Mouse (Mus musculus): ENCODE data around the gene Nog. TPM values are rescaled to one million over a fixed set of nuclear protein-coding genes. Genes with fewer than 3 reads are reported as not detected.

Nog gene
- polyA plus RNA-seq, 1 experiment = 0.13 TPM

- peaks cover 19% of the 10 kb centered on the region for H3K27me3 ChIP-seq (replicated peaks)
- H3K36me3 ChIP-seq (replicated peaks; ENCODE audit: low read length) = no peaks in the 10 kb centered on the region
- H3K9me3 ChIP-seq = no peaks in the 10 kb centered on the region
- H3K4me1 ChIP-seq = no peaks in the 10 kb centered on the region
- H3K4me3 ChIP-seq (replicated peaks) = no peak overlapping the region
- no peak for TF ChIP-seq FLI1 (IDR thresholded peaks at IDR 0.05; ENCODE audit: low read length)
- no peak for TF ChIP-seq GATA1 (IDR thresholded peaks at IDR 0.05; ENCODE audit: borderline replicate concordance, low read length)
Measured at GRCm38 (mm10) chr11:89312378-89312777, 10.2 kb upstream of the Nog start.

- H3K4me1 ChIP-seq = no peaks in the 10 kb centered on the region
- no peaks in the 10 kb centered on the region for H3K36me3 ChIP-seq (replicated peaks; ENCODE audit: low read length)
- H3K27me3 ChIP-seq (replicated peaks) = peaks cover 36% of the 10 kb centered on the region
- no peak for TF ChIP-seq FLI1 (IDR thresholded peaks at IDR 0.05; ENCODE audit: low read length)
- TF ChIP-seq GATA1 (IDR thresholded peaks at IDR 0.05; ENCODE audit: borderline replicate concordance, low read length) = no peak
- H3K9me3 ChIP-seq = peaks cover 4% of the 10 kb centered on the region; the same call in 1 of the 2 replicates
- no peak overlapping the region for H3K4me3 ChIP-seq (replicated peaks)
Measured at GRCm38 (mm10) chr11:89310217-89310616, 8.1 kb upstream of the Nog start.

GRCm38 (mm10) chr11:89303421-89303820, 1.3 kb upstream of the Nog start:
- Histone ChIP-seq H3K36me3 (replicated peaks; ENCODE audit: low read length) (no peaks in the 10 kb centered on the region), H3K9me3 (peaks cover 14% of the 10 kb centered on the region; the same call in 1 of the 2 replicates), H3K4me1 (peaks cover 24% of the 10 kb centered on the region), H3K27me3 (replicated peaks) (peaks cover 80% of the 10 kb centered on the region), H3K4me3 (replicated peaks) (peak overlapping the region; percentile 87)
- TF ChIP-seq FLI1 (IDR thresholded peaks at IDR 0.05; ENCODE audit: low read length) = no peak
- TF ChIP-seq GATA1 (IDR thresholded peaks at IDR 0.05; ENCODE audit: borderline replicate concordance, low read length) = no peak

GRCm38 (mm10) chr11:89302816-89303180, 666 bp upstream of the Nog start:
- H3K27me3 ChIP-seq (replicated peaks) = peaks cover 86% of the 10 kb centered on the region
- H3K4me3 ChIP-seq (replicated peaks) = peak overlapping the region; percentile 87
- H3K9me3 ChIP-seq = peaks cover 14% of the 10 kb centered on the region; the same call in 1 of the 2 replicates
- H3K36me3 ChIP-seq (replicated peaks; ENCODE audit: low read length) = no peaks in the 10 kb centered on the region
- TF ChIP-seq FLI1 (IDR thresholded peaks at IDR 0.05; ENCODE audit: low read length) (no peak), GATA1 (IDR thresholded peaks at IDR 0.05; ENCODE audit: borderline replicate concordance, low read length) (no peak)
- peaks cover 28% of the 10 kb centered on the region for H3K4me1 ChIP-seq

- TF ChIP-seq GATA1 (IDR thresholded peaks at IDR 0.05; ENCODE audit: borderline replicate concordance, low read length) (no peak), FLI1 (IDR thresholded peaks at IDR 0.05; ENCODE audit: low read length) (no peak)
- H3K4me1 ChIP-seq = peaks cover 28% of the 10 kb centered on the region
- peaks cover 83% of the 10 kb centered on the region for H3K27me3 ChIP-seq (replicated peaks)
- peak overlapping the region; percentile 87 for H3K4me3 ChIP-seq (replicated peaks)
- peaks cover 13% of the 10 kb centered on the region; the same call in 1 of the 2 replicates for H3K9me3 ChIP-seq
- no peaks in the 10 kb centered on the region for H3K36me3 ChIP-seq (replicated peaks; ENCODE audit: low read length)
Measured at GRCm38 (mm10) chr11:89301331-89302055, 639 bp downstream of the Nog start.

GRCm38 (mm10) chr11:89299784-89300775, 2.1 kb downstream of the Nog start:
- Histone ChIP-seq H3K4me3 (replicated peaks) (no peak overlapping the region), H3K4me1 (peaks cover 28% of the 10 kb centered on the region), H3K9me3 (peaks cover 10% of the 10 kb centered on the region; the same call in 1 of the 2 replicates), H3K27me3 (replicated peaks) (peaks cover 88% of the 10 kb centered on the region), H3K36me3 (replicated peaks; ENCODE audit: low read length) (no peaks in the 10 kb centered on the region)
- TF ChIP-seq FLI1 (IDR thresholded peaks at IDR 0.05; ENCODE audit: low read length) = no peak
- no peak for TF ChIP-seq GATA1 (IDR thresholded peaks at IDR 0.05; ENCODE audit: borderline replicate concordance, low read length)

- peaks cover 28% of the 10 kb centered on the region for H3K4me1 ChIP-seq
- no peaks in the 10 kb centered on the region for H3K36me3 ChIP-seq (replicated peaks; ENCODE audit: low read length)
- H3K4me3 ChIP-seq (replicated peaks) = peak overlapping the region; percentile 59
- peaks cover 10% of the 10 kb centered on the region; the same call in 1 of the 2 replicates for H3K9me3 ChIP-seq
- peaks cover 86% of the 10 kb centered on the region for H3K27me3 ChIP-seq (replicated peaks)
- TF ChIP-seq FLI1 (IDR thresholded peaks at IDR 0.05; ENCODE audit: low read length) (no peak), GATA1 (IDR thresholded peaks at IDR 0.05; ENCODE audit: borderline replicate concordance, low read length) (no peak)
Measured at GRCm38 (mm10) chr11:89299116-89299783, 2.9 kb downstream of the Nog start.

- peaks cover 86% of the 10 kb centered on the region for H3K27me3 ChIP-seq (replicated peaks)
- H3K9me3 ChIP-seq = peaks cover 10% of the 10 kb centered on the region; the same call in 1 of the 2 replicates
- TF ChIP-seq GATA1 (IDR thresholded peaks at IDR 0.05; ENCODE audit: borderline replicate concordance, low read length) (no peak), FLI1 (IDR thresholded peaks at IDR 0.05; ENCODE audit: low read length) (no peak)
- H3K4me3 ChIP-seq (replicated peaks) = peak overlapping the region; percentile 65
- H3K4me1 ChIP-seq = peaks cover 27% of the 10 kb centered on the region
- H3K36me3 ChIP-seq (replicated peaks; ENCODE audit: low read length) = no peaks in the 10 kb centered on the region
Measured at GRCm38 (mm10) chr11:89298285-89299010, 3.7 kb downstream of the Nog start.

GRCm38 (mm10) chr11:89297521-89297920, 4.6 kb downstream of the Nog start:
- H3K4me3 ChIP-seq (replicated peaks) = no peak overlapping the region
- H3K27me3 ChIP-seq (replicated peaks) = peaks cover 82% of the 10 kb centered on the region
- H3K9me3 ChIP-seq = peaks cover 10% of the 10 kb centered on the region; the same call in 1 of the 2 replicates
- no peak for TF ChIP-seq FLI1 (IDR thresholded peaks at IDR 0.05; ENCODE audit: low read length)
- no peak for TF ChIP-seq GATA1 (IDR thresholded peaks at IDR 0.05; ENCODE audit: borderline replicate concordance, low read length)
- no peaks in the 10 kb centered on the region for H3K36me3 ChIP-seq (replicated peaks; ENCODE audit: low read length)
- H3K4me1 ChIP-seq = peaks cover 19% of the 10 kb centered on the region

Measured in megakaryocyte, embryonic 14.5 days (primary cell).